Mouse (Mus musculus) testis, adult 2 months (tissue): ENCODE data around the gene Snrk. TPM values are rescaled to one million over a fixed set of nuclear protein-coding genes. Genes with fewer than 3 reads are reported as not detected.
A peak's percentile ranks its signal among the peaks of the same experiment; 100 is the strongest.

ENCODE experiments used
- H3K27ac ChIP-seq: fragments of 200-500 bp; 2 replicates; pipeline ENCODE4 v1.5.1; 2012; ENCODE audit warnings: low read depth, low read length; ENCODE audit not compliant: control insufficient read depth, insufficient read depth
- H3K27me3 ChIP-seq: fragments of 200-500 bp; 2 replicates; pipeline ENCODE4 v1.6.1; 2012; ENCODE audit warnings: mild to moderate bottlenecking, low read length, moderate library complexity; ENCODE audit not compliant: control insufficient read depth, insufficient read depth
- H3K36me3 ChIP-seq: fragments of 200-500 bp; 2 replicates; pipeline ENCODE4 v1.6.1; 2012; ENCODE audit warnings: mild to moderate bottlenecking, low read length; ENCODE audit not compliant: control insufficient read depth, insufficient read depth
- H3K4me1 ChIP-seq: fragments of 200-500 bp; 2 replicates; pipeline ENCODE4 v1.6.1; 2012; ENCODE audit warnings: low read length; ENCODE audit not compliant: control insufficient read depth, insufficient read depth
- H3K4me3 ChIP-seq: fragments of 200-500 bp; 2 replicates; pipeline ENCODE4 v1.5.1; 2012; ENCODE audit warnings: low read depth, mild to moderate bottlenecking, low read length, moderate library complexity, mixed read lengths; ENCODE audit not compliant: control insufficient read depth
- CTCF ChIP-seq: fragments of 200-500 bp; IDR thresholded peaks from 2 replicates; pipeline ENCODE4 v1.5.1; 2012; ENCODE audit warnings: low read depth, mild to moderate bottlenecking, inconsistent platforms, low read length, moderate library complexity; ENCODE audit not compliant: control insufficient read depth, insufficient read depth, insufficient replicate concordance
- POLR2A ChIP-seq: fragments of 200-500 bp; IDR thresholded peaks from 2 replicates; pipeline ENCODE4 v1.6.1; 2012; ENCODE audit warnings: low read depth, mild to moderate bottlenecking, inconsistent platforms, low read length, moderate library complexity; ENCODE audit not compliant: control insufficient read depth
- polyA plus RNA-seq: library from polyadenylated mRNA; depleted of rRNA; stranded (reverse); fragments of >200 nt; gene quantifications from 2 replicates; pipeline ENCODE4 v1.2.3, GENCODE M21; 2012

The Snrk gene
- polyA plus RNA-seq, 1 experiment: 18.7 TPM

GRCm38 (mm10) chr9:122120089-122120488, 3.0 kb downstream of the Snrk start:
- H3K4me1 ChIP-seq: peaks cover 2% of the 10 kb centered on the region; the same call in 1 of the 2 replicates
- no peak for TF ChIP-seq POLR2A
- peak; percentile 46; the same call in 1 of the 2 replicates for TF ChIP-seq CTCF
- no peaks in the 10 kb centered on the region for H3K27me3 ChIP-seq
- H3K27ac ChIP-seq: no peak overlapping the region
- no peaks in the 10 kb centered on the region for H3K36me3 ChIP-seq
- no peak overlapping the region for H3K4me3 ChIP-seq

- Histone ChIP-seq H3K4me1 (peaks cover 2% of the 10 kb centered on the region; the same call in 1 of the 2 replicates), H3K36me3 (no peaks in the 10 kb centered on the region), H3K4me3 (no peak overlapping the region), H3K27me3 (no peaks in the 10 kb centered on the region), H3K27ac (no peak overlapping the region)
- no peak for TF ChIP-seq CTCF
- TF ChIP-seq POLR2A: no peak
Measured at GRCm38 (mm10) chr9:122122113-122122512, 5.0 kb downstream of the Snrk start.

- H3K4me1 ChIP-seq: no peaks in the 10 kb centered on the region
- H3K27me3 ChIP-seq: no peaks in the 10 kb centered on the region
- no peaks in the 10 kb centered on the region for H3K36me3 ChIP-seq
- TF ChIP-seq POLR2A: no peak
- TF ChIP-seq CTCF: no peak
- no peak overlapping the region for H3K27ac ChIP-seq
- H3K4me3 ChIP-seq: no peak overlapping the region
Measured at GRCm38 (mm10) chr9:122123181-122123580, 6.1 kb downstream of the Snrk start.

- no peak overlapping the region for H3K4me3 ChIP-seq
- H3K4me1 ChIP-seq: no peaks in the 10 kb centered on the region
- H3K27ac ChIP-seq: no peak overlapping the region
- no peaks in the 10 kb centered on the region for H3K27me3 ChIP-seq
- TF ChIP-seq POLR2A (no peak), CTCF (no peak)
- no peaks in the 10 kb centered on the region for H3K36me3 ChIP-seq
Measured at GRCm38 (mm10) chr9:122125723-122126290, 8.7 kb downstream of the Snrk start.

- H3K36me3 ChIP-seq: no peaks in the 10 kb centered on the region
- no peaks in the 10 kb centered on the region for H3K4me1 ChIP-seq
- no peak overlapping the region for H3K4me3 ChIP-seq
- H3K27me3 ChIP-seq: no peaks in the 10 kb centered on the region
- H3K27ac ChIP-seq: no peak overlapping the region
- TF ChIP-seq POLR2A: no peak
- TF ChIP-seq CTCF: no peak
Measured at GRCm38 (mm10) chr9:122126790-122127189, 9.7 kb downstream of the Snrk start.

- Histone ChIP-seq H3K36me3 (no peaks in the 10 kb centered on the region), H3K4me1 (no peaks in the 10 kb centered on the region), H3K27me3 (no peaks in the 10 kb centered on the region), H3K4me3 (no peak overlapping the region), H3K27ac (no peak overlapping the region)
- no peak for TF ChIP-seq POLR2A
- TF ChIP-seq CTCF: no peak
Measured at GRCm38 (mm10) chr9:122127271-122127785, 10.3 kb downstream of the Snrk start.

GRCm38 (mm10) chr9:122128686-122129085, 11.6 kb downstream of the Snrk start:
- Histone ChIP-seq H3K27ac (no peak overlapping the region), H3K36me3 (no peaks in the 10 kb centered on the region), H3K4me3 (no peak overlapping the region), H3K4me1 (no peaks in the 10 kb centered on the region), H3K27me3 (no peaks in the 10 kb centered on the region)
- TF ChIP-seq CTCF: no peak
- TF ChIP-seq POLR2A: no peak

GRCm38 (mm10) chr9:122130666-122131065, 13.6 kb downstream of the Snrk start:
- H3K4me1 ChIP-seq: no peaks in the 10 kb centered on the region
- H3K27me3 ChIP-seq: no peaks in the 10 kb centered on the region
- no peak for TF ChIP-seq CTCF
- no peak overlapping the region for H3K4me3 ChIP-seq
- H3K27ac ChIP-seq: no peak overlapping the region
- no peaks in the 10 kb centered on the region for H3K36me3 ChIP-seq
